Mouse (Mus musculus) cerebellum, adult 9-11 months (tissue): ENCODE measurements at regions not wholly inside any gene's neighbourhood (a gene's known extent, or its start where the extent isn't known, plus 50 kb on each side); places are given as distances from the start of the nearest gene placed in this dataset.

Experiments used
- DNase-seq: peaks from one replicate; pipeline ENCODE4 v3.0.0; 2022

- no peak for DNase-seq
Measured at GRCm38 (mm10) chr14:9338220-9338619, 672.2 kb upstream of the 4930452B06Rik start.

- peak; percentile 2 for DNase-seq
Measured at GRCm38 (mm10) chr14:9337107-9337506, 671.1 kb upstream of the 4930452B06Rik start.

- DNase-seq = no peak
Measured at GRCm38 (mm10) chr14:9331593-9331992, 665.6 kb upstream of the 4930452B06Rik start.

GRCm38 (mm10) chr14:9330767-9331166 lies 664.7 kb upstream of the 4930452B06Rik start:
- DNase-seq = no peak

- no peak for DNase-seq
Measured at GRCm38 (mm10) chr14:9329839-9330485, 663.9 kb upstream of the 4930452B06Rik start.

GRCm38 (mm10) chr14:9327344-9327743 lies 661.3 kb upstream of the 4930452B06Rik start:
- no peak for DNase-seq

GRCm38 (mm10) chr14:9319842-9320241 lies 653.8 kb upstream of the 4930452B06Rik start:
- DNase-seq = no peak

GRCm38 (mm10) chr14:9318796-9319465 lies 652.9 kb upstream of the 4930452B06Rik start:
- no peak for DNase-seq

- DNase-seq = no peak
Measured at GRCm38 (mm10) chr14:9315224-9315623, 649.2 kb upstream of the 4930452B06Rik start.

GRCm38 (mm10) chr14:9296145-9296544 lies 630.1 kb upstream of the 4930452B06Rik start:
- DNase-seq = no peak

GRCm38 (mm10) chr14:9294555-9294954 lies 628.5 kb upstream of the 4930452B06Rik start:
- DNase-seq = no peak

- DNase-seq = no peak
Measured at GRCm38 (mm10) chr14:9288103-9288502, 622.1 kb upstream of the 4930452B06Rik start.

- no peak for DNase-seq
Measured at GRCm38 (mm10) chr14:9285606-9286002, 619.6 kb upstream of the 4930452B06Rik start.

GRCm38 (mm10) chr14:9284976-9285605 lies 619.1 kb upstream of the 4930452B06Rik start:
- no peak for DNase-seq

GRCm38 (mm10) chr14:9267282-9268091 lies 601.4 kb upstream of the 4930452B06Rik start:
- no peak for DNase-seq

GRCm38 (mm10) chr14:9252017-9252416 lies 586.0 kb upstream of the 4930452B06Rik start:
- DNase-seq = no peak

GRCm38 (mm10) chr14:9245266-9245665 lies 579.2 kb upstream of the 4930452B06Rik start:
- DNase-seq = no peak

GRCm38 (mm10) chr14:9243336-9243735 lies 577.3 kb upstream of the 4930452B06Rik start:
- DNase-seq = no peak

GRCm38 (mm10) chr14:9242118-9242517 lies 576.1 kb upstream of the 4930452B06Rik start:
- DNase-seq = no peak

GRCm38 (mm10) chr14:9227670-9228069 lies 561.6 kb upstream of the 4930452B06Rik start:
- DNase-seq = no peak

- no peak for DNase-seq
Measured at GRCm38 (mm10) chr14:9200246-9200645, 534.2 kb upstream of the 4930452B06Rik start.

GRCm38 (mm10) chr14:9192122-9192769 lies 526.2 kb upstream of the 4930452B06Rik start:
- DNase-seq = no peak

- no peak for DNase-seq
Measured at GRCm38 (mm10) chr14:9191664-9192063, 525.6 kb upstream of the 4930452B06Rik start.
